Mouse (Mus musculus): ENCODE measurements around the gene Rps6kl1. TPM values are rescaled to one million over a fixed set of nuclear protein-coding genes. Genes with fewer than 3 reads are reported as not detected.
A peak's percentile ranks its signal among the peaks of the same experiment; 100 is the strongest.

Gene Rps6kl1
- total and polyA plus RNA-seq, 3 experiments: 2.3 to 3.4 (median 2.4) TPM

DNA sequence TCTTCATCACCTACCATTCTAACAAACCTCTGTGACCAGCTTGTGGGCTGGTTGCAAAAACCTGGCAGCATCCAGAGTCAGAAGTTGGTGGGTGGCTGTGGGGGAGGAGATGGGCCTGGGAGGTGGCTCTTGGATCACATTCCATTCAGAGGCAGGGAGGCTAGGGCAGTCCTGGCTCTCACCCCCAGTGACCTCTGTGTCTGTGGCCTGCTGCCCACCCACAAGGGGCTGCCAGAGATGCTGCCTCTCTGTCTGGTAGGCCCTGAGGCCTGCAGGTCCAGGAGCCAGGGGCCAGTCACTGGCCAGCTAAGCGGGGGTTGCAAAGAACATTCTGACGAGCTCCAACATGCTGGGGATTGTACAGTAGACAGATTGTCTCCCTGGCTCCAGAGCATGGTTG, 27.2 kb upstream of the Rps6kl1 start:
- no peak overlapping the region for H3K27ac ChIP-seq
- H3K9ac ChIP-seq (ENCODE audit: low read depth, low read length): no peak overlapping the region
- WGBS: 88% methylated on average over 2 of the region's 2 CpGs
- no peaks in the 10 kb centered on the region for H3K27me3 ChIP-seq (ENCODE audit: control insufficient read depth, insufficient read depth, low read length)
- no peak for DNase-seq
- TF ChIP-seq CTCF (IDR thresholded peaks at IDR 0.05) (no peak), POLR2A (IDR thresholded peaks at IDR 0.05; ENCODE audit: insufficient read depth, low read depth, low read length) (no peak), EP300 (IDR thresholded peaks at IDR 0.05; ENCODE audit: insufficient read depth, low read depth, low read length) (no peak)
- H3K36me3 ChIP-seq (ENCODE audit: control insufficient read depth, insufficient read depth, low read length): no peaks in the 10 kb centered on the region
- H3K79me2 ChIP-seq (replicated peaks; ENCODE audit: control insufficient read depth, insufficient read depth, low read length): no peaks in the 10 kb centered on the region
- intact Hi-C loops (cut with DNase I): loop anchor here (2.0 kb wide), 1 partner anchor 35 kb away; no protein-coding TSS in a partner anchor
- peaks cover 5% of the 10 kb centered on the region; the same call in 1 of the 2 replicates for H3K4me1 ChIP-seq (ENCODE audit: control insufficient read depth, insufficient read depth, low read length)
- H3K4me3 ChIP-seq: no peak overlapping the region

DNA sequence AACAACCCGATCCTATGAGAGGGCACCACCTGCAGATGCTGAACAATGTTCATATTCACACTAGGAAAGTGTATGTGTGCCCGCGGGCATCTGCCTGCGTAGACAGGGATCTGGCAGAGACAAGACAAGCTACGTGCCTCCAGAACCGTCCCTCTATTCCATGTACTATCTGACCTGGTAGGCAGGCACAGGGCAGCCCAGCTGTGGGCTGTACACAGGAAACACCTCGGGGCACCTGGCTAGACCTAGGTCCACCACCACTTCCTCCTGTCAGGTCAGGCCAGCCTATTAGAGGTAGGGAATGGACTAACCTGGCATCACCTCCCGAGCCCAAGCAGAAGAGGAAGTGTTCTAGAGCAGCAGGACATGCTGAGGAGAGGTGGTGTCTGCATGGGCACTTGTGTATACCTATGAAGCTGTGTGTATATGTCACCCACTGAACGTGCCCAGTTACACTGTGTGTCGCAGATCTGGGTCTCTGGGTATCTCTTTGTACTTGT, 26.7 kb upstream of the Rps6kl1 start, which contains the start of gene Pgf:
Pgf (minus strand) TSS at position 51 of the 500 bp plus-strand sequence.
- 85% methylated on average over 10 of the region's 10 CpGs for WGBS
- peaks cover 5% of the 10 kb centered on the region for H3K4me1 ChIP-seq (ENCODE audit: control insufficient read depth, insufficient read depth, low read length)
- H3K4me3 ChIP-seq: peak within 1 kb of the TSS; percentile 49
- H3K36me3 ChIP-seq (ENCODE audit: control insufficient read depth, insufficient read depth, low read length): no peaks in the 10 kb centered on the region
- no peak for DNase-seq
- no peaks in the 10 kb centered on the region for H3K27me3 ChIP-seq (ENCODE audit: control insufficient read depth, insufficient read depth, low read length)
- TF ChIP-seq CTCF (IDR thresholded peaks at IDR 0.05): no peak
- no peak for TF ChIP-seq EP300 (IDR thresholded peaks at IDR 0.05; ENCODE audit: insufficient read depth, low read depth, low read length)
- no peak for TF ChIP-seq POLR2A (IDR thresholded peaks at IDR 0.05; ENCODE audit: insufficient read depth, low read depth, low read length)
- H3K79me2 ChIP-seq (replicated peaks; ENCODE audit: control insufficient read depth, insufficient read depth, low read length): no peaks in the 10 kb centered on the region
- H3K27ac ChIP-seq: peak within 1 kb of the TSS; percentile 51
- intact Hi-C loops (cut with DNase I): loop anchor here (2.0 kb wide), 1 partner anchor 35 kb away; no protein-coding TSS in a partner anchor
- peak within 1 kb of the TSS; percentile 66 for H3K9ac ChIP-seq (ENCODE audit: low read depth, low read length)

DNA sequence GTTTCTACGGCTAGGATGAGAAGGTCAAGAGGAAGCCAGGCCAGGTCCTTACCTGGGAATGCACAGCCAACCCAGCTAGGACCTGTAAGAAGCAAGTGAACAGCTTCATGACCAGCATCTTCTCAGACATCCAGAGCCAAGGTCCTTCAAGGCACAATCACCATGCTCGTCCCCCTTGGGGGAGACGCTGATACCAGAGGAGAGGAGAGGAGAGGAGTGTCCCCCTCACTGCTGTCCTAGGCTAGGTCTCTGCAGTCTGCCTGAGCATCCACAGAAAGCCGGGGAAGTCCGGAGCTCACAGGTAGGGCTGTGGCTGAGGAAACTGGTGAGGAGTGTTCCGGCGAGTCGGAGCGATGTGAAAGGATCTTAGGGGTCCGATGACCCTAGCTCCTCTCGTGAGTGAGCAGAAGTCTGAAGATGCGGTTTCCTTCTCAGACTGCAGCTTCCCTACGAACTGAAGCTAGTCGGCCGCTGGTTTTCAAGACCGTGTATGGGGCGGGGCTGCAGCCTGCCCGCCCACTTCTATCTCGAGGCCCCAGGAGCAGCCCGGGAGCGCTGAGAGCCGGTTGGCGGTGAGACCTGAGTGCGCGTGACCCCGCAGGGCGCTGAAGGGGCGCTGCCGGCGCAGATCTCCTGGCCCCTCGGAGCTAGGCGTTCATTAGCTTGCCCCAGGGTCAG, 25.9 kb upstream of the Rps6kl1 start:
- Histone ChIP-seq H3K79me2 (replicated peaks; ENCODE audit: control insufficient read depth, insufficient read depth, low read length) (no peaks in the 10 kb centered on the region), H3K27me3 (ENCODE audit: control insufficient read depth, insufficient read depth, low read length) (no peaks in the 10 kb centered on the region), H3K4me1 (ENCODE audit: control insufficient read depth, insufficient read depth, low read length) (peaks cover 5% of the 10 kb centered on the region), H3K9ac (ENCODE audit: low read depth, low read length) (peak overlapping the region; percentile 66), H3K36me3 (ENCODE audit: control insufficient read depth, insufficient read depth, low read length) (no peaks in the 10 kb centered on the region), H3K4me3 (peak overlapping the region; percentile 49), H3K27ac (peak overlapping the region; percentile 51)
- 10% methylated on average over 32 of the region's 32 CpGs for WGBS
- TF ChIP-seq EP300 (IDR thresholded peaks at IDR 0.05; ENCODE audit: insufficient read depth, low read depth, low read length) (0 out of 2 replicates have a peak, but pooled peaks have one; percentile 6), POLR2A (IDR thresholded peaks at IDR 0.05; ENCODE audit: insufficient read depth, low read depth, low read length) (peak; percentile 75), CTCF (IDR thresholded peaks at IDR 0.05) (no peak)
- intact Hi-C loops (cut with DNase I): no loop called here
- peak; percentile 70 to 75 for DNase-seq

DNA sequence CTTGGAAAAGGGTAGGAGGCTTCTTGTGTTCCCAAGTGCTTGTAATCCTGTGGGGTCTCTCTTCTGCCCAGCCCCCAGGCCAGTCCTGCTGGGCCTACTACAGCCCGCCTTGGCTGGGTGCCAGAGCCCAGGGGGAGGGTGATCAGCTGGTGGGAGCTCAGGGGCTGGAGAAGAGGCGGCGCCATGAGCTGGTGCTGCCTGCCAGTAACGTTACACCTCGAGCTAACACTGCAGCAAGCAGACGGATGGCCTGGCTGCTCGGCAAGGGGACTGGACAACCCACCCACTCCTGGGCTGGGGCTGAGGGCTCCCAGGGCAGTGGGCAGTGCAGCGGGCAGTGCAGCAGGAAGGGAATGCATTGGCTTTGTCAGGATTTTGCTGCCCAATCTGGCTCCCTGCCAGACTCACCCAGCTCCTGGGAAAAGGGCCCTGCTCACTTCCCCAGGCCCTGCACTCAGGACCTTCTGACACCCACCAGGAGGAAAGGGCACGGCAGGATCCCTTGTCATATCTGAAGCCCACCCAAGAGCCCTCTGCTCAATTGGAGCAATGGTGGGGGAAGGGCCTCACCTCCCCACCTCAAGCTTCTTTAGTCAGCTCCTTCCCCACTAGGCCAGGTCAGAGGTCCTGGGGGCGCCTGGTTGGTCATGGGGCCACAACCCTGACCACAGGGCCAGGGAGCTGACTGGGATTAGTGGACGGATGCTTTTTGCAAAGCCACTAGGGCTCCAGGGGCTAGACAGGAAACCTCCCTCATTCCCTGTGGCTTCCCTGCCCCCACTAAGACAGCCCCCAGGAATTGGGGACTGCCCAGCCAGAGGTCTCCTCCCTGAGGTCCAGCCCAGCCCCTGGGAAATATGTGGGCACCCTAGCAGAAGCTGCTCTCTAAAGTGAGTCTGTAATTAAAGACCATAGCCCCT, 25.1 kb upstream of the Rps6kl1 start:
- Histone ChIP-seq H3K4me1 (ENCODE audit: control insufficient read depth, insufficient read depth, low read length) (peaks cover 5% of the 10 kb centered on the region), H3K4me3 (peak overlapping the region; percentile 26), H3K9ac (ENCODE audit: low read depth, low read length) (peak overlapping the region; percentile 66), H3K27me3 (ENCODE audit: control insufficient read depth, insufficient read depth, low read length) (no peaks in the 10 kb centered on the region), H3K79me2 (replicated peaks; ENCODE audit: control insufficient read depth, insufficient read depth, low read length) (no peaks in the 10 kb centered on the region), H3K27ac (peak overlapping the region; percentile 51), H3K36me3 (ENCODE audit: control insufficient read depth, insufficient read depth, low read length) (no peaks in the 10 kb centered on the region)
- 61% methylated on average over 11 of the region's 11 CpGs for WGBS
- intact Hi-C loops (cut with DNase I): no loop called here
- TF ChIP-seq CTCF (IDR thresholded peaks at IDR 0.05) (no peak), EP300 (IDR thresholded peaks at IDR 0.05; ENCODE audit: insufficient read depth, low read depth, low read length) (no peak), POLR2A (IDR thresholded peaks at IDR 0.05; ENCODE audit: insufficient read depth, low read depth, low read length) (no peak)
- DNase-seq: peak in 1 of 2 experiments; percentile 59

DNA sequence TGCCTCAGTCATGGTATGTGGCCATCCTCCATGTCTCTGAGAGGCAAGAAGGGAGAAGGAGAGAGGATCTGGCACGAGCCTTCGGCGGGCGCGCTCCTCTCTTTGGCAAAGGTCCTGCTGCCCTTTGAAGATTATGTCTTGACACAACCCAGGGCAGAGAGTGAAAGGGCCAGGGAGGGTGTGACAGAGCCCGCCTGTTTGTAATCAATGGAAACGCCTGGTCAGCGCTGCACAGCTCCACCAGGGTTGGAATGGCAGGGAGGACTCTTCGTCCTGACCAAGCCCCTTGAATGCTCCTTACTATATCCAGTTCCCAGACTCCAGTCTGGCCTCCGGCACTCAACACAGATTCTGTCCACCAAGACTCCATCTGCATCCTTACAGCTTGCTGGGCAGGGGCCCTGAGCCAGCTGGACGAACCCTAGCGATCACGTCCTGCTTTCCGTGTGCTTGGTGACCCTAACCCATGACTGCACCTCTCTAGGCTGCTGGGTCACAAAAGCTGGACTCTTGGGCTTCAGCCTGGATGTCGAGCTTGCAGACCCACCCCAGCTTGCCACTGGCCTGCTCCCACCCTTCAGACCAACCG, 24.1 kb upstream of the Rps6kl1 start:
- DNase-seq: peak in 1 of 2 experiments; percentile 33

More for the DNA sequence above, 24.1 kb upstream of the Rps6kl1 start:
- WGBS: 58% methylated on average over 16 of the region's 16 CpGs
- Histone ChIP-seq H3K36me3 (ENCODE audit: control insufficient read depth, insufficient read depth, low read length) (no peaks in the 10 kb centered on the region), H3K4me3 (peak overlapping the region; percentile 26; the same call in 1 of the 2 replicates), H3K4me1 (ENCODE audit: control insufficient read depth, insufficient read depth, low read length) (peaks cover 12% of the 10 kb centered on the region), H3K27me3 (ENCODE audit: control insufficient read depth, insufficient read depth, low read length) (no peaks in the 10 kb centered on the region), H3K79me2 (replicated peaks; ENCODE audit: control insufficient read depth, insufficient read depth, low read length) (no peaks in the 10 kb centered on the region), H3K9ac (ENCODE audit: low read depth, low read length) (0 out of 2 replicates have a peak overlapping the region, but pooled peaks have one; percentile 0), H3K27ac (no peak overlapping the region)
- TF ChIP-seq CTCF (IDR thresholded peaks at IDR 0.05) (no peak), POLR2A (IDR thresholded peaks at IDR 0.05; ENCODE audit: insufficient read depth, low read depth, low read length) (no peak)
- intact Hi-C loops (cut with DNase I): no loop called here
